Mouse (Mus musculus): ENCODE measurements around the gene Nanos3. TPM values are rescaled to one million over a fixed set of nuclear protein-coding genes. Genes with fewer than 3 reads are reported as not detected.

The Nanos3 gene
- total RNA-seq, 2 experiments from 2014 or later, result 2.6 to 3.2 TPM

- intact Hi-C loops (cut with DNase I), result no loop called here
- DNase-seq (ENCODE audit: low spot score in 2 of 2), result peak; percentile 70 to 83
Observed at GRCm38 (mm10) chr8:84202938-84203917, 18.2 kb upstream of the Nanos3 start.

GRCm38 (mm10) chr8:84202466-84202865 lies 17.4 kb upstream of the Nanos3 start:
- intact Hi-C loops (cut with DNase I), result no loop called here
- peak in 1 of 2 experiments; percentile 72 for DNase-seq (ENCODE audit: low spot score in 2 of 2)

GRCm38 (mm10) chr8:84201545-84202245 lies 16.7 kb upstream of the Nanos3 start:
- intact Hi-C loops (cut with DNase I), result no loop called here
- peak in 1 of 2 experiments; percentile 57 for DNase-seq (ENCODE audit: low spot score in 2 of 2)

- peak; percentile 50 to 51 for DNase-seq (ENCODE audit: low spot score in 2 of 2)
- intact Hi-C loops (cut with DNase I), result no loop called here
Observed at GRCm38 (mm10) chr8:84200652-84201544, 15.9 kb upstream of the Nanos3 start.

GRCm38 (mm10) chr8:84200126-84200555 lies 15.1 kb upstream of the Nanos3 start:
- intact Hi-C loops (cut with DNase I), result no loop called here

GRCm38 (mm10) chr8:84199348-84200125 lies 14.5 kb upstream of the Nanos3 start:
- intact Hi-C loops (cut with DNase I), result no loop called here
- DNase-seq (ENCODE audit: low spot score in 2 of 2), result no peak

More at GRCm38 (mm10) chr8:84200126-84200555, 15.1 kb upstream of the Nanos3 start:
- DNase-seq (ENCODE audit: low spot score in 2 of 2), result no peak

GRCm38 (mm10) chr8:84198871-84199270 lies 13.9 kb upstream of the Nanos3 start:
- DNase-seq (ENCODE audit: low spot score in 2 of 2), result no peak
- intact Hi-C loops (cut with DNase I), result no loop called here

GRCm38 (mm10) chr8:84197922-84198774 lies 13.1 kb upstream of the Nanos3 start:
- intact Hi-C loops (cut with DNase I), result no loop called here
- peak; percentile 82 to 91 for DNase-seq (ENCODE audit: low spot score in 2 of 2)

- intact Hi-C loops (cut with DNase I), result no loop called here
- DNase-seq (ENCODE audit: low spot score in 2 of 2), result peak; percentile 73 to 78
Observed at GRCm38 (mm10) chr8:84197141-84197921, 12.3 kb upstream of the Nanos3 start.

GRCm38 (mm10) chr8:84194224-84194743 lies 9.3 kb upstream of the Nanos3 start:
- DNase-seq (ENCODE audit: low spot score in 2 of 2), result no peak
- intact Hi-C loops (cut with DNase I), result no loop called here

- intact Hi-C loops (cut with DNase I), result no loop called here
- DNase-seq (ENCODE audit: low spot score in 2 of 2), result no peak
Observed at GRCm38 (mm10) chr8:84193566-84193965, 8.5 kb upstream of the Nanos3 start.

- DNase-seq (ENCODE audit: low spot score in 2 of 2), result no peak
- intact Hi-C loops (cut with DNase I), result no loop called here
Observed at GRCm38 (mm10) chr8:84193161-84193560, 8.1 kb upstream of the Nanos3 start.

- peak; percentile 60 to 68 for DNase-seq (ENCODE audit: low spot score in 2 of 2)
- intact Hi-C loops (cut with DNase I), result no loop called here
Observed at GRCm38 (mm10) chr8:84192555-84192954, 7.5 kb upstream of the Nanos3 start.

GRCm38 (mm10) chr8:84192023-84192422 lies 7.0 kb upstream of the Nanos3 start:
- DNase-seq (ENCODE audit: low spot score in 2 of 2), result peak in 1 of 2 experiments; percentile 41
- intact Hi-C loops (cut with DNase I), result no loop called here

- DNase-seq (ENCODE audit: low spot score in 2 of 2), result no peak
- intact Hi-C loops (cut with DNase I), result no loop called here
Observed at GRCm38 (mm10) chr8:84190191-84190867, 5.3 kb upstream of the Nanos3 start.

GRCm38 (mm10) chr8:84189603-84190002 lies 4.6 kb upstream of the Nanos3 start:
- no peak for DNase-seq (ENCODE audit: low spot score in 2 of 2)
- intact Hi-C loops (cut with DNase I), result loop anchor here (5.0 kb wide), 1 partner anchor 93 kb away; no protein-coding TSS in a partner anchor

Measured in left cerebral cortex, postnatal 25 days (tissue).